Mouse (Mus musculus): ENCODE measurements at regions not wholly inside any gene's neighbourhood (a gene's known extent, or its start where the extent isn't known, plus 50 kb on each side); places are given as distances from the start of the nearest gene placed in this dataset.
"Not testable (repeated sequence)": the region's sequence is repeated elsewhere in the genome, so short reads cannot be mapped to it uniquely, and the experiment has no call there.

GRCm38 (mm10) chr3:121588737-121589493 is 56.7 kb upstream of the Slc44a3 start:
- H3K4me2 ChIP-seq (ENCODE audit: low read length): no peak overlapping the region
- H3K27me3 ChIP-seq (replicated peaks; ENCODE audit: control insufficient read depth, insufficient read depth, low read length): no peaks in the 10 kb centered on the region
- H3K4me1 ChIP-seq (replicated peaks; ENCODE audit: control insufficient read depth, insufficient read depth, low read length): no peaks in the 10 kb centered on the region
- no peak overlapping the region for H3K9ac ChIP-seq (replicated peaks; ENCODE audit: low read depth, low read length)
- WGBS: 77% methylated on average over 14 of the region's 14 CpGs
- H3K36me3 ChIP-seq (ENCODE audit: control insufficient read depth, insufficient read depth): no peaks in the 10 kb centered on the region
- H3K27ac ChIP-seq (ENCODE audit: low read length): no peak overlapping the region
- ATAC-seq: no peak
- H3K9me3 ChIP-seq (ENCODE audit: control insufficient read depth, low read length): no peaks in the 10 kb centered on the region
- H3K4me3 ChIP-seq (replicated peaks; ENCODE audit: low read length): no peak overlapping the region

GRCm38 (mm10) chr3:121585306-121585705 is 53.1 kb upstream of the Slc44a3 start:
- 96% methylated on average over 5 of the region's 5 CpGs for WGBS
- H3K4me1 ChIP-seq (replicated peaks; ENCODE audit: control insufficient read depth, insufficient read depth, low read length): no peaks in the 10 kb centered on the region
- H3K27ac ChIP-seq (ENCODE audit: low read length): no peak overlapping the region
- no peak overlapping the region for H3K4me3 ChIP-seq (replicated peaks; ENCODE audit: low read length)
- no peak overlapping the region for H3K4me2 ChIP-seq (ENCODE audit: low read length)
- H3K9me3 ChIP-seq (ENCODE audit: control insufficient read depth, low read length): no peaks in the 10 kb centered on the region
- no peak for ATAC-seq
- H3K9ac ChIP-seq (replicated peaks; ENCODE audit: low read depth, low read length): no peak overlapping the region
- H3K27me3 ChIP-seq (replicated peaks; ENCODE audit: control insufficient read depth, insufficient read depth, low read length): no peaks in the 10 kb centered on the region
- no peaks in the 10 kb centered on the region for H3K36me3 ChIP-seq (ENCODE audit: control insufficient read depth, insufficient read depth)

GRCm38 (mm10) chr3:121584736-121585151 is 52.5 kb upstream of the Slc44a3 start:
- H3K36me3 ChIP-seq (ENCODE audit: control insufficient read depth, insufficient read depth): no peaks in the 10 kb centered on the region
- H3K4me1 ChIP-seq (replicated peaks; ENCODE audit: control insufficient read depth, insufficient read depth, low read length): no peaks in the 10 kb centered on the region
- no peak overlapping the region for H3K9ac ChIP-seq (replicated peaks; ENCODE audit: low read depth, low read length)
- H3K9me3 ChIP-seq (ENCODE audit: control insufficient read depth, low read length): no peaks in the 10 kb centered on the region
- 86% methylated on average over 5 of the region's 5 CpGs for WGBS
- no peak overlapping the region for H3K4me2 ChIP-seq (ENCODE audit: low read length)
- H3K4me3 ChIP-seq (replicated peaks; ENCODE audit: low read length): no peak overlapping the region
- H3K27me3 ChIP-seq (replicated peaks; ENCODE audit: control insufficient read depth, insufficient read depth, low read length): no peaks in the 10 kb centered on the region
- H3K27ac ChIP-seq (ENCODE audit: low read length): no peak overlapping the region
- no peak for ATAC-seq

GRCm38 (mm10) chr3:121584317-121584716 is 52.1 kb upstream of the Slc44a3 start:
- H3K36me3 ChIP-seq (ENCODE audit: control insufficient read depth, insufficient read depth): no peaks in the 10 kb centered on the region
- H3K9ac ChIP-seq (replicated peaks; ENCODE audit: low read depth, low read length): no peak overlapping the region
- ATAC-seq: no peak
- H3K27ac ChIP-seq (ENCODE audit: low read length): no peak overlapping the region
- H3K4me3 ChIP-seq (replicated peaks; ENCODE audit: low read length): no peak overlapping the region
- H3K27me3 ChIP-seq (replicated peaks; ENCODE audit: control insufficient read depth, insufficient read depth, low read length): no peaks in the 10 kb centered on the region
- no peaks in the 10 kb centered on the region for H3K4me1 ChIP-seq (replicated peaks; ENCODE audit: control insufficient read depth, insufficient read depth, low read length)
- no peak overlapping the region for H3K4me2 ChIP-seq (ENCODE audit: low read length)
- no peaks in the 10 kb centered on the region for H3K9me3 ChIP-seq (ENCODE audit: control insufficient read depth, low read length)

- not testable (repeated sequence) for H3K4me3 ChIP-seq (replicated peaks; ENCODE audit: low read length); H3K9me3 ChIP-seq (ENCODE audit: control insufficient read depth, low read length); H3K4me1 ChIP-seq (replicated peaks; ENCODE audit: control insufficient read depth, insufficient read depth, low read length); ATAC-seq; H3K27ac ChIP-seq (ENCODE audit: low read length); H3K36me3 ChIP-seq (ENCODE audit: control insufficient read depth, insufficient read depth); H3K4me2 ChIP-seq (ENCODE audit: low read length); H3K9ac ChIP-seq (replicated peaks; ENCODE audit: low read depth, low read length); H3K27me3 ChIP-seq (replicated peaks; ENCODE audit: control insufficient read depth, insufficient read depth, low read length)
- 81% methylated on average over 4 of the region's 4 CpGs for WGBS
These were observed 50.5 kb upstream of the Slc44a3 start for GRCm38 (mm10) chr3:121582711-121583110.
